Mouse (Mus musculus) cerebellum, adult 18-20 months (tissue): Measurements from ENCODE around the gene Taar5.

Experiments used
- DNase-seq, 2 experiments: peaks; one replicate each; pipeline ENCODE4 v3.0.0; 2021

Taar5 gene

GRCm38 (mm10) chr10:23970656-23971165 lies at the start of gene Taar5:
TSS of gene Taar5 (plus strand) at chr10:23970706.
- no peak for DNase-seq

DNA sequence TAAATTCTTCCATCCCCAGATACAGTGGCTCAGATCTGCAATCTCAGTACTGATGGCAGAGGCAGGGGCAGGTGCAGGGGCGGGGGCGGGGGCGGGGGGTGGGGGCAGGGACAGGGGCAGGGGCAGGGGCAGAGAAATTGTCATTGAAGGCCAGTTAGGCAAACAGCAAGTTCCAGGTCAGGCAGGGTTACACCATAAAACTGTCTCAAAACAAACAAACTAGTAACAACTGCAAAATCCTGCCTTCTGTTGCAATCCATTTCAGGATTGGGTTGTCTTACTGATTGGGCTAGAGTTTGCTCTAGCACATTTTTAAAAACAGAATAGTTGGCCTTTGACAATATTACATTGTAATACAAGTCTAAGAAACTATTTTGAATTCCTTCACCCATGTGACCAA lies 48.0 kb upstream of the Taar5 start:
- no peak for DNase-seq

GRCm38 (mm10) chr10:23923941-23924340 lies 46.6 kb upstream of the Taar5 start:
- no peak for DNase-seq

- no peak for DNase-seq
Observed at GRCm38 (mm10) chr10:23937613-23938012, 32.9 kb upstream of the Taar5 start.

GRCm38 (mm10) chr10:23938312-23938711 lies 32.2 kb upstream of the Taar5 start, which contains the start of gene Taar2:
TSS of gene Taar2 (plus strand) at chr10:23938572.
- DNase-seq: no peak

- DNase-seq: no peak
Observed at GRCm38 (mm10) chr10:23942465-23942864, 28.0 kb upstream of the Taar5 start.

- no peak for DNase-seq
Observed at GRCm38 (mm10) chr10:23948026-23948425, 22.5 kb upstream of the Taar5 start.

DNA sequence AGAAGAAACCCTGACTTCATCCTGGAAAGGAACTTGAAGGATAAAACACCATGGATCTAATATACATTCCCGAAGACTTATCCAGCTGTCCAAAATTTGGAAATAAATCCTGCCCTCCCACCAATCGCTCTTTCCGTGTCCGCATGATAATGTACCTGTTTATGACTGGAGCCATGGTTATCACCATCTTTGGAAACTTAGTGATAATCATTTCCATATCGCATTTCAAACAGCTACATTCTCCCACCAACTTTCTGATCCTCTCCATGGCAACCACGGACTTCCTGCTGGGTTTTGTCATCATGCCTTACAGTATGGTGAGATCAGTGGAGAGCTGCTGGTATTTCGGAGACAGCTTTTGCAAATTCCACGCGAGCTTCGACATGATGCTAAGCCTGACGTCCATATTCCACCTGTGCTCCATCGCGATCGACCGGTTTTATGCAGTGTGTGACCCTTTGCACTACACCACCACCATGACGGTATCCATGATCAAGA lies 20.9 kb upstream of the Taar5 start, which contains the start of gene Taar3:
Gene Taar3 (plus strand): TSS at position 51 of the 498 bp plus-strand sequence.
- no peak for DNase-seq

GRCm38 (mm10) chr10:23951714-23952113 lies 18.8 kb upstream of the Taar5 start:
- peak; percentile 50 for DNase-seq

- no peak for DNase-seq
Observed at GRCm38 (mm10) chr10:23959071-23959470, 11.4 kb upstream of the Taar5 start.

GRCm38 (mm10) chr10:23960444-23960915 lies 10.0 kb upstream of the Taar5 start, which contains the start of gene Taar4:
TSS of gene Taar4 (plus strand) at chr10:23960494.
- DNase-seq: no peak

GRCm38 (mm10) chr10:23963444-23963843 lies 7.1 kb upstream of the Taar5 start:
- DNase-seq: no peak

- no peak for DNase-seq
Observed at GRCm38 (mm10) chr10:23964921-23965610, 5.4 kb upstream of the Taar5 start.

GRCm38 (mm10) chr10:23971256-23971655 lies 750 bp downstream of the Taar5 start:
- DNase-seq: no peak

DNA sequence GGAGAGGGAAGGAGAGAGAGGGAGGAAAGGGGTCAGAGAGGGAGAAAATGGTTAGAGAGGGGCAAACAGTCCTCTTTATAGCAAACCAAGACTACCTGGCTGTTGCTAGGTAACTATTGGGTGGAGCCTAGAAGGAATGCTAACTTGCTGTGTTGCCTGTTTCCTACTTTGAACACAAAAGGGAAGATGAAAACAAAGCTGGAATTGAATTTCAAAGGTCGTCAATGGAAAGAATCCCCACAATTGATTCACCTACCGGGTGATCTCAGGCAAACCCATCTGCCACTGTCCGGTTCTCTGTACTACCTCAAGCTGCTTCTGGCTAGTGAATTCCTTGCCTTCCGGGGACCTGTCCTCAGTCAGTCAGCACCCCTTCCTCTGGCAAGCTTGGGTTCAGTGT lies 7.5 kb downstream of the Taar5 start:
- DNase-seq: no peak

DNA sequence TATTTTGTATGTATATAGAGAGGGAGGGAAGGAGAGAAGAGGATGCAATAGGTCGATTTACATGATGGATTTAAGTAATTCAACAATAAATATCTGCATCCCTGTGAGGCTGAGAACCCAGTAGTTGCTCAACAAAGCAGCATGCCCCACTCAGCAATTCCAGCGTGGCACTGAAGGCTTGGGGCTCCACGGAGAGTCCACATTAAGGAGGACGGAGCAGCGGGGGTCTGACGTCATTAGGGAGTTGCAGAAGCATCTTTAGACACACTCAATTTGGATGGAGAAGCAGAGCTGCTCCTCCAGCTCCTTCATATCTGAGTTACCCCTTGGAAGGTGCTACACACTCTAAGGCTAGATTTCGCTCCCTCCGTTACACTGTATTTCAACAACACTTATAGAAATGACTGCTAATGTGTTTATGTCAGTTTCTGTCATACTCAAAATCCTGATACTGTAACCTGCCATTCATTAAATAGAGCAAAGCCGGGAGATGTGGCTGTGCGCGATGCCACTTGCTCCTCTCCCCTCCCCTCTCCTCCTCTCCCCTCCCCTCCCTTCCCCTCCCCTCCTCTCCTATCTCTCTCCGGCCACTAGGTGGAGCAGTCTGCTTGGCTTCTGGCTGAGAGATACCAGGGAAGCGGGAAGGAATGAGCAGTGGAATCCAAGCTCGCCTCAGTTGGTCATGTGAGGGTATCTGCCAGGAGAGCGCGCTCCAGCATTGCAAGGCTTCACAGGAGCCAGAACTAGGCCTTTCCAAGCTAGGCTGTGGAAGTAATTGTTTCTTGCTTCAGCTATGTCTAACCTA lies 8.6 kb downstream of the Taar5 start:
- peak; percentile 45 to 59 for DNase-seq

GRCm38 (mm10) chr10:23985546-23985945 lies 15.0 kb downstream of the Taar5 start, which contains the start of gene Taar6:
TSS of gene Taar6 (minus strand) at chr10:23985646.
- DNase-seq: no peak

GRCm38 (mm10) chr10:23986419-23986818 lies 15.9 kb downstream of the Taar5 start:
- DNase-seq: no peak

GRCm38 (mm10) chr10:23993381-23993780 lies 22.9 kb downstream of the Taar5 start, which contains the start of gene Taar7a:
TSS of gene Taar7a (minus strand) at chr10:23993481.
- DNase-seq: no peak

GRCm38 (mm10) chr10:23999639-24000038 lies 29.1 kb downstream of the Taar5 start, which contains the start of gene Taar7b:
TSS of gene Taar7b (plus strand) at chr10:23999939.
- DNase-seq: no peak

DNA sequence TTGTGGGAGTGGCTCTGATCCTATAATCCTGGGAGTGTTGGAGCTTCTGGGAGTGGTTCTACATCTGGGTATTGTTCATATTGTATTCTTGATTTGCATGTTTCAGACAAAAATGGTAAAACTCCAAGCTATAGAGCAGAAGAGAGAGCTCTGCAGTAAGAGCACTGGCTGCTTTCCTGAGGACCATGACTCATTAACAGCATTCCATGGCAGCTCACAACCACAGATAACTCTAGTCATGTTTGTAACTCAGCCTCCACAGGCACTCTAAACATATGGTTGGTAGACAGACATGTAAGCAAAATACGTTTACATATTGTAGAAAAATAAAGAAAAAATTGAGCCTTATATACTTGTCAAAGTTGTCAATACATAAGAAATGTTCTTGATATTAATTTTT lies 35.9 kb downstream of the Taar5 start:
- no peak for DNase-seq

DNA sequence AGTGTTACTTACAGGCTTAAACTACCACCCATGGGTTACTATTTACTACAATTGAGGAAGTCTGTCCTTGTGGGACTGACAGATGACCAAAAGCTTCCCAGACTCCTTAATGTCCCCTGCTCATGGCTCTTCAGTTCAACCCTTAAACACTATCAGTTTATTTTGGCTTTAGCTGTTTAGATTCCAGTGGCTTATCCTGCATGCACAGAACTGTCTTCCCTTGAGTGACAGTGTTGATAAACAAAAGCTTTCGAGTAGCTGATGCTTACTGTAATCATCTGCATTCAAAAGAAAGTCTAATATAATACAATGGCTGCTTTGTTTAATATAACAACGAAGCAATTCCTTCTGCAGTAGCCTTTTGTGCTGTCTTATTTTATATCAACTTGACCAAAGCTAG lies 36.5 kb downstream of the Taar5 start:
- DNase-seq: no peak

DNA sequence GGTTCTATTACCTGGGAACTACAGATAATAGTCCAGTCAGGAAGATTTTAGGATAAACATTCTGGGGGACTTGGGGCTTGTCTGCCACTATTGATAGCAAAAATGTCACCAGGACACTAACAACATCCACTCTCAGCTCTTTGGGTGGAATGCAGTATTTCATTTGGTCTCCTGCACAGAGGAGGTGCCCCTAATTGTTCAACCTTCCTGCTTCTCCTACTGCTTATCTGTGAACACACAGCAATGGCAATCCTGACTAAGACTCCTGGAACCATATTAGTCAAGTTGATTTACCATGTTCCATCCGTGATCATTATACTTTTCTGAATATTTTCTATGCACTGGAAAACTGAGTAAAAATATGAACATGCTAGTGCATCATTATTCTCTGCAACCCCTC lies 37.6 kb downstream of the Taar5 start:
- DNase-seq: no peak
